Mouse (Mus musculus): ENCODE measurements around the gene Itln1. TPM values are rescaled to one million over a fixed set of nuclear protein-coding genes. Genes with fewer than 3 reads are reported as not detected.

Gene Itln1
- total RNA-seq, 2 experiments from 2014 or later = not detected

Other genes starting within 250 kb of the Itln1 start
- gene Usp21, start 247.3 kb downstream of the Itln1 start, total RNA-seq (2021) = 10 to 100 TPM; 17.7 to 20.9 TPM
- gene Ufc1, start 240.3 kb downstream of the Itln1 start, total RNA-seq (2021) = 10 to 100 TPM; 90.4 to 91.6 TPM
- 10 to 100 TPM; 21.8 to 23.5 TPM for gene Dedd, start 206.1 kb downstream of the Itln1 start, total RNA-seq (2021)
- gene Nit1, start 189.6 kb downstream of the Itln1 start, total RNA-seq (2021) = 10 to 100 TPM; 26.4 to 28.8 TPM
- gene Pfdn2, start 189.6 kb downstream of the Itln1 start, total RNA-seq (2021) = 10 to 100 TPM; 84.8 to 94.3 TPM
- gene Klhdc9, start 174.5 kb downstream of the Itln1 start, total RNA-seq (2021) = not detected
- under 1 TPM; 0.15 to 0.18 TPM for gene Nectin4, start 165.2 kb downstream of the Itln1 start, total RNA-seq (2021)
- gene Arhgap30, start 146.3 kb downstream of the Itln1 start, total RNA-seq (2021) = 1 to 10 TPM; 2.7 to 5.0 TPM
- gene Usf1, start 124.0 kb downstream of the Itln1 start, total RNA-seq (2021) = 10 to 100 TPM; 40.1 to 42.5 TPM
- gene Tstd1, start 116.4 kb downstream of the Itln1 start, total RNA-seq (2021) = 1 to 10 TPM in 1 of 2 experiments, not detected in 1; 1.6 TPM
- 10 to 100 TPM; 33.3 to 34.1 TPM for gene F11r, start 97.8 kb downstream of the Itln1 start, total RNA-seq (2021)
- 1 to 10 TPM; 1.6 to 2.6 TPM for gene Alyref2, start 31.8 kb downstream of the Itln1 start, total RNA-seq (2021)
- gene Cd244a, start 23.9 kb upstream of the Itln1 start, total RNA-seq (2021) = under 1 TPM; 0.22 to 0.62 TPM
- gene Ly9, start 72.1 kb upstream of the Itln1 start, total RNA-seq (2021) = 1 to 10 TPM in 1 of 2 experiments, under 1 TPM in 1; 0.47 to 2.4 TPM
- 1 to 10 TPM in 1 of 2 experiments, under 1 TPM in 1; 0.57 to 1.1 TPM for gene Slamf7, start 117.7 kb upstream of the Itln1 start, total RNA-seq (2021)
- 1 to 10 TPM; 2.9 to 3.1 TPM for gene Cd48, start 146.7 kb upstream of the Itln1 start, total RNA-seq (2021)
- gene Slamf1, start 231.8 kb upstream of the Itln1 start, total RNA-seq (2021) = under 1 TPM; 0.47 to 0.64 TPM